Mouse (Mus musculus) common myeloid progenitor, adult 5-6 weeks (primary cell): ENCODE measurements at regions not wholly inside any gene's neighbourhood (a gene's known extent, or its start where the extent isn't known, plus 50 kb on each side); places are given as distances from the start of the nearest gene placed in this dataset.

Experiments
- ATAC-seq: replicated peaks from 2 replicates; pipeline ENCODE4 v1.8.0; 2016; ENCODE audit warnings: low read depth, mild to moderate bottlenecking, moderate TSS enrichment, inconsistent platforms; ENCODE audit not compliant: poor library complexity, severe bottlenecking

- no peak for ATAC-seq
These were observed 261.6 kb downstream of the Adcyap1 start for GRCm38 (mm10) chr17:93460409-93460808.

GRCm38 (mm10) chr17:93463621-93464211, 264.9 kb downstream of the Adcyap1 start:
- no peak for ATAC-seq

DNA sequence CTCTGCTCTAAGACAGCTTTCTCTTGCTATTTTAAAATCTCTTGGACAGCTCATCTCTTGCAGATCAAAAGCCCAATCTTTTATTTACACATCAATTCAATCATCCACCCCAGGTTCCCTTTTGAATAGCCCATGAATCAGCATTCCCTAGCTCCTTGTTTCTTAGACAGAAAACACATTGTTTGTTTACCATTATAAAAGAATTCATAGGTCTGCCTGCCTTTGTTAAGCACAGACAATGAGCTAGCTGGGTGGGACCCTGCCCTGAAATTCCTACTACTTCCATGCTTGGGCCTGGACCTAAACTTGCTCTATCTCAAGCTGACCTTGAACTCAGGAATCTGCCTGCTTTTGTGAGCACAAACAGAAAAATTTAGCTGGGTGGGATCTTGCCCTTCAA, 283.6 kb downstream of the Adcyap1 start:
- ATAC-seq = no peak

DNA sequence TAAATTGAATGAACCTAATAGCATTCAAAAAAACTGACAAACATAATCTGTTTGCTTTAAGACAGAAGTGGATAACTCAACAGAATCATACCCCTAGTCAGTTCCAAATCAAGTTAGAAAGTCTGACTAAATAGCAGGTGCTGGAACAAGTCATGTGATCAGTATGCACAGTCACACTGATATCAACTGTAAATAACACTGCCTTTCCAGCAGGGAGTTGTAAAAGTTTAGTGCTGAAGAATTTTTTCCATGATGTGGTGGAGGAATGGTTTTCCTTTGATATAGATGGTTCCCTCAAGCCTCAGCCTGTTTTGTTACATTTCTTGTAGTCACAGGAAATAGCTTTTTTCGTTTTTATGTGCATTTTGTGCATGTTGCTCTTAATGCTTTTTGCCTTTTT, 285.7 kb downstream of the Adcyap1 start:
- no peak for ATAC-seq

GRCm38 (mm10) chr17:93486442-93486841, 287.6 kb downstream of the Adcyap1 start:
- no peak for ATAC-seq

- no peak for ATAC-seq
These were observed 291.3 kb downstream of the Adcyap1 start for GRCm38 (mm10) chr17:93489988-93490732.

GRCm38 (mm10) chr17:93508882-93509594, 310.2 kb downstream of the Adcyap1 start:
- ATAC-seq = no peak

- no peak for ATAC-seq
These were observed 324.6 kb downstream of the Adcyap1 start for GRCm38 (mm10) chr17:93523406-93523805.

DNA sequence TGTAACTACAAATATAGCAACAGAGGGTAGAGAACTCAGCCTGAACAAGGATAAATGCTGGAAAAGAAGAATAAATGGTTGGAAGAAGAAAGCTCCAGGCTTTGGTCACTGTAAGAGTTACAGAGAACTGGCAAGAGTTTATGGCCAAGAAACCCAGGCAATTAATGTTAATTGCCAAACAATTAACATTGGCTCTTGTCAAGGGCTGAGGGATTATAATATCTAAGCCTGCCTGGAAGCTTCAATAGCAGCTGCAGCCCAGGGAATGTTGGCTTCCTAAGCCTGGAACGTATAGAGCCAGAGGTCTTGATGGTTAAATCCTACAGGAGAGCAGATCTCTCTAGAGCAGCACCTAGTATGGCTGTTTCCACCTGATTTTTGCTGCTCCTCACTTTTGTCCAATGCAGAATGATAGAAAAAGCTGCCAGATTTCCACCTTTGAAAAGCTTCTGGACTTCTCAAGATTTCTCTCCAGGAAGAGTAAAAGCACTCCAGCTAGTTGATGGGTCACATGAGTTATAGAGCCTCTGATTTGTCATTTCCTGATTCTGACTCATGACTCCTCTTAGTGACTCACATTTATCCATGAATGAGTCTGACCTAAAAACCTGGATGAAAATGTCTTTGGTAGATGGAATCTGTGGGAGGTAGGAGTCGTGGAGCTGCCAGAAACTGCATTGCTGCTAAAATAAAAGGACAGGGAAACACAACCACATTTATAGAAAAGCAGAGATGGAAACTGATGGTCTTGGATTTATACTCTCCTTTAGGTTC, 327.2 kb downstream of the Adcyap1 start:
- no peak for ATAC-seq

GRCm38 (mm10) chr17:93532535-93532934, 333.7 kb downstream of the Adcyap1 start:
- ATAC-seq = no peak

GRCm38 (mm10) chr17:93534945-93535344, 336.1 kb downstream of the Adcyap1 start:
- no peak for ATAC-seq

DNA sequence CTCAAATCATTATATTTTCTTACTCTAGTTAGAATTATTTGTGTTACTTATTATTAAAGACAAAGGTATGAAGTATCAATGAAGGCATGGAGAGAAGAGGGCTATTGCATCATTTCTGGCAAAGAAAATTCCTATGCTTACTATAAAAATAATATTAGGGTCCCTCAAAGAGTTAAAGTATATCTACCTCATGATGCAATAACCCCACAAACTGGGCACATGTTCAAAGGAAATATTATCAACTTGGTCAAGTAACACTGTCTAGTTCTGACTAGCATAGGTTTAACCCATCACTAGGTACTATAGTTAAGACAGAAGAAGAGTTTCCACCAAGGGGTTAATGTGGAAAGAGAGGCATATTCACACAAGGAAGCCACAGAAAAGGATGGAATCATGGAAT, 336.9 kb downstream of the Adcyap1 start:
- ATAC-seq = no peak

DNA sequence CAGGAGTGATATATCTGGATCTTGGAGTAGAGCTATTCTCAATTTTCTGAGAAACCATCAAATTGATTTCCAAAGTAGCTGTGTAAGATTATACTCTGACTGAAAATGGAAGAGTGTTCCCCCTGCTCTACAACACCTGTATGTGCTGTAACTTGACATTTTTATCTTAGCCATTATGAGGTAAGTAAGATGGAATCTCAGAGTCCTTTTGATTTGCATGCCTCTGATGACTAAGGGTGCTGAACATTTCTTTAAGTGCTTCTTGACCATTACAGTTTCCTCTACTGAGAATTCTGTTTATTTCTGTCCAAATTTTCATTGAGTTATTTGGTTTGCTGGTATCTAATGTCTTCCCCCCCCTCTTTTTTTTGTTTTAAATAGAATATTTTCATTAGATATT, 343.0 kb downstream of the Adcyap1 start:
- no peak for ATAC-seq

DNA sequence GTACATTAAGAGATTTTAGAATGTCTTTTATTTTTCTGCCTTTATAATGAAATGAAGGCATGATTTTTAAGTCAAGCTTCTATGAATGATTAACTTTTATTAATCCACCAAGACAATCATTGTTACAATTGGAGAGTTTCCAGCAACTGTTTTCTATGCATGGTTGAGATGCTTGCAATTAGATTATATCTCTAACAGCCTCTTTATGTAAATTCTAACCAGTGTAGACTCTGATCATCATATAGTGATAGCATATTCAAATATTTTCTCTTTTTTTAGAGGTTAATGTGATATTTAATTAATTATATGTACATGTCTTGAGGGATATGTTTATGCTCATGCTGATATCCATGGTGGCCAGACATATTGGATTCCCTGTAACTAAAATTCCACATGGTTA, 351.5 kb downstream of the Adcyap1 start:
- ATAC-seq = no peak

DNA sequence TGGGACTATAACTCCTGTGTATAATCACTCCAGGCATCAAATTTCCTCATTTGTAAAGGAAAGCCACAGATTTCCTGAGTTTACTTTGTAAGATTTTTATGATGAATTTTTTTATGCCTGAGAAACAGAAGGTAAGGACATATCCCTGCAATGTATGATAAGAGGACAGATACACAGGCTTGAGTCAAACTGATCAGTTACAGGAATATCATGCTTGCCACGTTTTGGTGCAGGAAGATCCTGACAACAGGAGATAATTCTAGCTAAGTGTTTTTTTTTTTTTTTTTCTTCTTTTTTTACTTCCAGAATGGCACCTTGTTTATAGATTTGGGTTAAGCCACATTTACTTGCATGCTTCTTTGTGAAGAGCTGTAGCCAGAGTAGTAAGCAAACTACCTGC, 357.1 kb downstream of the Adcyap1 start:
- no peak for ATAC-seq

DNA sequence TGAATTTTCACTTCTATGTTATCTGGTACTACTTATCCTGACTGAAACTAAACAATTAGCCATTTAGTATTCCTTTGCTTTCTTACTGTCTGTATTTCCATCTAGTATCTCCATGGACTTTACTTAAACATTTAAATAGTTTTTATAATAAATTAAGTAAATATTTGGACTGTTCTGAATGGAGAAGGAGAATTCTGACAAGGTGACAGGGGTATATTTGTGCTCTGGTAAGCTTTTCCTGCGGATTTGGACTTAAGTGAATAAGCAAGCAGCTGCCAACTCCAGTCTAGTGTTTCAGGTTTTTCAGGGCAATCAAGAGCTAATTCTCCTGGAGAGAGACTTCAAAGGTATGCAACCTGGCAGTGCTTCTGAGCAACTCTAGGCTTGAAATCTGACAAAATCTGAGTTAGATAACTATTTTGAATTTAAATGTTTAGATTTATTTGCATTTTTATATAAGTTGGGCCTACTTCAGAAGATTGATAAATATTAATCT, 364.5 kb downstream of the Adcyap1 start:
- ATAC-seq = no peak

GRCm38 (mm10) chr17:93579981-93580380, 381.2 kb downstream of the Adcyap1 start:
- 0 out of 2 replicates have a peak, but pooled peaks have one; percentile 42 for ATAC-seq

- no peak for ATAC-seq
These were observed 399.4 kb downstream of the Adcyap1 start for GRCm38 (mm10) chr17:93598181-93598685.

- no peak for ATAC-seq
These were observed 401.4 kb downstream of the Adcyap1 start for GRCm38 (mm10) chr17:93600236-93600635.

DNA sequence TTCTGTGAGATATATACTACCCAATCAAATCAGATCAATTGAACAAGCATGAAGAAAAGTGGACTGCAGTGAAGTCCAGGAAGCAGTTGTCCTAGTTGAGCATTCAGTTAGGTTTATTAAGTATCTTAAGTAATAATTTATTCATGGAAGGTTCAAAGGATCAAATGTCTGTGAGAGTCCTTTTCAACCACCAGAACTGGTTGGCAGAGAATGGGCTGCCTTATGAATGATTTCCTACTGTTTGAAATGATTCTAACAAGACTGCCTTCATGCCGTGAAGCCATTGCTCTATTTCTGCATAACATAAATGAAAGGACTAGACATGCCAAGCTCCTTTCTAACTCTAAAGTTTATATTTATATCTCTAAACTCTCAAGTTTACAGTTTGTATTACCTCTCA, 410.4 kb downstream of the Adcyap1 start:
- ATAC-seq = no peak
